Mouse (Mus musculus) thymus, postnatal 4 days (tissue): ENCODE data around the gene Ppargc1a.

Source experiments
- DNase-seq: peaks from one replicate; pipeline ENCODE4 v3.0.0; 2021

Gene Ppargc1a

DNA sequence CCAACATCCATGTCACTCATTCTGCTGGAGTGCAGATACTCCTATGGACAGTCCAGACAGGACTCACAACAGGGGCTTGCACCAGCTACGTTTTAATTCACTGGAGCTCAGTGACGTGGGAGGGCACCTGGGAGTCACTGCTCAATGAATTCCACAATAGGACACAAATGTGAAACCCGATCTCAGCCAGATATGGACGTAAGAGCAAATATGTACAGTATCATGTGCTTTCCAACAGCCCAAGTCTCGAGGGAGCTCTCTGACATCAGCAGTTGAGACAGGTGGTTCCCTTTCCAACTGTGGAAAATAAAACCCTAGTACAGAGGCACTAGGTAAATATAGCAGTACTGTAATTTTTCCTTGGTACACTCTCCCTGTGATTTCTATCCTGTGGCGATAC is at the start of gene Ppargc1a:
Gene Ppargc1a, minus strand, starts transcription at position 68 of the 400 bp plus-strand sequence.
- DNase-seq = no peak

DNA sequence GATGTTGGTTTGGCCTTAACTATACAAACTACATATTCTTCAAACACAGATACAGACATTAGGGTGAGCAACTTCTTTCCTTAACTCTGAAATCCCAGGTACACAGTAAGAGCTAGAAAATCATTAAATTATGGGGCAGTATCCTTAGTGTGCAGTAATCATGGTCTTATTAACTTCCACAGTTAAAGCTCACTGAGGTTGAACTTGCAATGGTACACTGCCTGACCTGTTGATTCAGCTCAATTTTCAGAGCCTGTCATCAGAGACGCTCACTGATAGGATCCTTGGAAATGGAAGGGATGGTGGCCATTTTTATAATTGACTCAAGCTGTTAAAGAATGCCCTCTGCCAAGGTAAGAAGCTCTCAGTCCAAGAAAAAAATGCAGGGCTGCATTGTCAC is 49.4 kb upstream of the Ppargc1a start:
- no peak for DNase-seq

DNA sequence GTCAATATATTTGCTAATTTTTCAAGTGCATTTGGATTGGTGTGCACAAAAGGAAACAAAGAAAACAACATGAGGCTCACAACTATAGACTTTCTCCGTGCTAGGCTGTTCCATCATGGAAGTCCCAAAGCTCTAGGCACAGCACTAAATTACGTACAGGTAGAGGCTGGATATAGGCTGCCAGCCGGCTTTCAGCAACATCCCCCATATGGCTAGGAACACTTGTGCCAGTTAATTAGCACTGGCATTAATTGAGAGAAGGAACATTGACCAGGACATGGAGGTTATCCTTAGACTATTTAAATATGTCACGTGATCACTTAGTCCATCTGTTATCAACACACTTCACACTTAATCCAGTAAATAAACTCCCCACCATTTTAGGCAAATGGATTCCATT is 44.5 kb upstream of the Ppargc1a start:
- DNase-seq = no peak

DNA sequence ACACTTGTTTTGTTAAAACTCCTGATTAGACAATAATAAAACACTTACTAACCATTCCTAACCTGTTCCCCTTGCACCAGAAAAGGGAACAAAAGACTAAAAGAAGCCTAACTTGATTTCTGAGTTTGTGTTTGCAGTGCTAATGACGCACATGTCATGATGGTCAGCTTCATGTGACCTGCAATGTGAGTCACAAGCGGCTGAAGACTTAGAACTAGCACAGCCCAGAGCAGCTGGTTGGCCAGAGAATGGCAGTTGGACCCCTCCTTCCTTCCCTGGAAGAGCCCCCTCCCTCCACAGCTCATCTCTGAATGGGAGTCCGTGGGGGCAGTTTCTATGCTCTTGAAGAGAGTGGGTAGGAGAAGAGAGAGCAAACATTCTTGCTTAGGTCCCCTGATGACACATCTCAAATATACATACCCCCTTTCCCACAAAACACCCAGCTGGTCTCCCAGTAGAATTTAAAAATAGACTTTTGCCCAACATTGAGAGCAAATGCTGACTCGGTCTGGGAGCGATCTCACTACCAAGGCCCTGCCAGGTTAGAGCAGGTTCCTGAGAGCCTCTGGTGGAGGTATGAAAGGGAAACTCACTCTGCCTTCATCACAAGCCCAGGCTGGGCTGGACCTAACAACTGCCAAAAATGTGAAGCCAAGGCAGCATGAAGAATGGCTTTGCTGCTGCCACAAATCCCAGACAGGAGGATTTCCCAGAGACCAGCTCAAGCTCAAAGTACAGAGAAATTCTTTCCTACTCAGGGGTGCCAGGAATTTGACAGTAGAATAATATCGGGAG is 40.4 kb upstream of the Ppargc1a start:
- DNase-seq = no peak

DNA sequence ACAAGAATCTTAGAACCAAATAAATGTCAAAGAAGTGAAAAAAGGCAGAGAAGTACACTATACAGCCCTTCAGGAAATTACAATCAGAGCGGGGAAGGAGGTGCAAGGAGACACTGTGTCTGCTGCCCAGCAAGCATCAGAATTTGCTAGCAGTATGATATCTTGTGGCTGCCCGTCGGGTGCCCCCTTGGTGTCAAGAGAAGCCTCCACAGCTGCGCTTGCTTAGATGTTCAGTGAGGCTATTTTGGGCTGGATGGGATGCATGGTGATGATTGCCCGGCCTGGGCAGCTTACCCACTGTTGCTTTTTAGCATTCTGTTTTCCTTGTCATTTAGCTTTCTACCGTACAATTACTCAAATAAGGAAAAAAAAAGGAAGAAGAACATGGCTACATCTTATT is 32.0 kb upstream of the Ppargc1a start:
- DNase-seq = no peak

DNA sequence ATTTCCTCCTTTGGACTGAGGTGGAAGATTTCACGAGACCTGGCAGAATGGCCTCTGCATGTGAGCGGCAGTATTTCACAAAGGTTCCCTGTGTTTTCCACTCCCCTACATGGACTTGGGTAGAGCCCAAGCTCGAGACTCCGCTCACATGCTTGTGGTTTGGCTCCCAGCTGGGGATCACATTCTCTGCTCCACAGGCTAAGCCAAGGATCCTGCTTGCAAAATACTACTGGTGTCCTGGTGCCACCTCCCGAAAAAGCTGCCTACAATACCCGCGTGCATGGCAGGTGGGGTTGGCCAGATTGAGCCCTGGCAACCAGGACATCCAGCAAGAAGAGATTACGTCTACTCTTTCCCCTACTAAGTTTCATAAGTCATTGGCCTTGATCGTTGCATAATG is 28.1 kb upstream of the Ppargc1a start:
- DNase-seq = no peak

DNA sequence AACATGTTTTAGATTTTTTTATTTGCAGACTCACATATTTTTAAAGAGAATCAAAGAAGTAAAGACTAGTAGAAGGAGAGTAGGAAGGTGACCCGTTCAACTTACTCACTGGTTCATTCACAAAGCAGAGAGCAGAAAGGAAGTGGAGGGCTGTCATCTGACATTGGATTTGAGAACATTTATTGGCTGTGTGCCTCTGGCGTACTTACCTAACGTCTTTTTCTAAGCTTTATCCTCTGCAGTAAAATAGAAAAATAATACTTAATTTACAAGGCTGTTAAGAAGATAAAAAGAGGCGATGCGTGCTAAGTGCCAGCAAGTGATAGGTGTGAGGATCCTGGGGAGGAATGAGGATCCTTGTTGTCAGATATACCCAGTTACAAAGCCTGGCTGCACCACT is 24.7 kb upstream of the Ppargc1a start:
- no peak for DNase-seq

DNA sequence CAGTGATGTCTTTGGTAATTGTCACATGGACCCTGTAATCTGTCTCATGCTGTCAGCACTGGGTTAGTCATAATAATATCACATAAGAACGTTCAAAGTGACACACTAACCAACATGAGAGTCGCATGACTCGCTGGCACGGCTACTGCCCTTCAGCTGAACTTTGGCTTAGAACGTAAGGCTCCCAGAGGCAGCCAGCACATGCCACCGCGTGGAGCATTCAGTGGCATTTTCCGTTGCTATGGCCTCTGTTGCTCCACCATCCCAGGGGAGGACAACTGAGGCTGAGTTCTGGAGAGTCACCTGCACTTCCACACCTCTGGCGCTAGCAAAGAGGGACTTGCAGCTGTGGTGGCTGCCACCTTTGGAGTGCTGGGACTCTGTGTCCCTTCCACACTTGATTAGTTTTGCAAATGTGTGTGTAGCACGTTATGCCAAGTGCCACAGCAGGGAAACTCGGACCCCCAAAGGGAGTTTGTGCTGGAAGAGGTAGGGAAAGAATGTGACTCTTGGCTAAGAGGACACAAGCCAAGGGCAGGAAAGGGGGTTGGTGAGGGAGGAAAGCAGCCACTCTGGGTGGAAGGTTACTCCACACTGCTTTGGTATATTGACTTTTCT is 24.1 kb upstream of the Ppargc1a start:
- DNase-seq = no peak

DNA sequence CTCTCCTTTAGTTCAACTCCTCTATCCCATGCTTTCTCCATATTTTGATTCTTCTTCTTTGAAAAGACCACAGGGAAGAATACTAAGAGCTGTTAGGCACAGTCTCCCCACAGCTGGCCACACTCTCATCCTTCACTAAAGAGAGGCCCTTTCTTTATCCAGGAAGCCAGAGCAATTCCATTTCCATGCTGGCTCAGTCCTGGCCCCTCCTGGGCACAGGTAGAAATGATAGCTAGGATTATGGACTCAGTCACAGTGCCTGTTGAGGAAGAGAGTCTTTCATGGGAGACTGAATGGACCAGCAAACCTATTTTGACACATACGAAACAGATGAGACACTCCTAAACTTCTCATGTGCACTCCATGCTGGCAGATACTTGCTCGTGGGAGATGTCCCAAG is 18.7 kb upstream of the Ppargc1a start:
- no peak for DNase-seq

DNA sequence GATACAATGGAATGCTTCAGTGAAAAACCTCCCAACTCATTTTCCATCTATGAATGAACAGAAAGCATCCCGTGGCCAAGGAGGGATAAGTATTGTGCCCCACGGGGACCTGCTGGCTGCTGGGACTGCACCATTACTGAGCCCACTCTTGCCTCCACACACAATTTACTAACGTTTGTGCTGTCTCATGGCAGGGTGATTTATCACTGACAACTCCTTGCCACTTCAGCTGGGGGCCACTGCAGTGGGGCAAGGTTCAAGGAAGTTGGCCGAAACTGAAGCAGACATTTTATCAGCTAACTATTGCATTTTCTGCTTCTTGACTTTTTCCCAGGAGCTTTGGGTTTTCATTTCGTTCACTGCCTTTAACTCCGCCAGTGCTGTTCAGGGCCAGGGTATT is 17.5 kb upstream of the Ppargc1a start:
- no peak for DNase-seq

DNA sequence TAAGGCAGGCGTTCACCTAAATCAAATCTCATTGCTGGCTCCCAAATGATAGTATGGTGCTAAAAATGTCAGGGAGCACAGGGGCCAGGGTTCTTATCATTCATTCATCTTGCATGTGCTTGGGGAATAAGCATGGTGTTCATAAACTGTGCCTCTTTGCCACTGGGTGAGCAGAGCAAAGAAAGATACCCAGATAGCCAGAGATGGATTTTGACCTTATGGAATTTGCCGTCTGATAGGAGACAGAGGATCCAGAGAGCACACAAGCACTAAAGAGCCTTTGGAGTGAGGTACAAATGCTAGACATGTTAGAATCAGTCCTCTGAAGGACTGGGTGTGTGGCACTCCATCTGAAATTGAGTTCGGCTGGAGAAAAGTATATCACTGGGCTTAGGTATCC is 16.7 kb upstream of the Ppargc1a start:
- no peak for DNase-seq

DNA sequence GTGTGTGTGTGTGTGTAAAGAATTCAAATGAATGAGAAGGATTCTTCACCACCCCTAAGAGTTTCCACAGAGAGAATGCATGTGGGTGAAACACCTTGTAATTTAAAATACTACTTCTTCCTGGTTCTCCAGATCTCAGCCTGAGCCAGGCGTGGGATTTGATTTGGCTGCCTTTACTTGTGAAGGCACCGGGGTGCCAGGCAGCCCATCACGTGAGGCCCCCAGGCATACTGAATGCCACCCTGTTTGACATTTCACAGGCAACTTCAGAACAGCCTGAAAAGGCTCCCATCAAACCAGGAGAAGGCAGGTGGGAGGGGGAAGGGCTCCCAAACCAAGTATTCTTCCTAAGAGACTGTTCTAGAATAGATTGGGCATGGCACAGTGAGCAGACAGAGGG is 16.1 kb upstream of the Ppargc1a start:
- no peak for DNase-seq

DNA sequence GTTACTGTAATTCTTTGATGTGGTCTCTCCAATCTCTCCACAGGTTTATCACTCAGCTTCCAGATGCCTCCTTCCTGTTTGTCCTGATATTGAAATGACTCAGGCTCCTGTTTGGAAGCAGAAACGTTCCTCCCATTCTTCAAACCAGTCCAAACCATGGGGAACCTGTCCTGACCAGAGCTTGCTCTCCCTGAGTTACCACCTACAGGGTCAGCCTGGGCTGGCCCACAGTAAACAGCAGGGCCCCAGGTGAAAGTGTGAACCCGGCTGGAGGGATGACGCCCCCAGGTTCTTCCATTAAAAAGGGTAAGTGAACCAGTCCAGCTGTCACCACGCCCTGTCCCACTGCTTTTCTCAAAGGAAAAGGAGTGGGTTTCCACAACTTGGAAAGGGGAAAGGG is 15.5 kb upstream of the Ppargc1a start:
- DNase-seq = no peak

DNA sequence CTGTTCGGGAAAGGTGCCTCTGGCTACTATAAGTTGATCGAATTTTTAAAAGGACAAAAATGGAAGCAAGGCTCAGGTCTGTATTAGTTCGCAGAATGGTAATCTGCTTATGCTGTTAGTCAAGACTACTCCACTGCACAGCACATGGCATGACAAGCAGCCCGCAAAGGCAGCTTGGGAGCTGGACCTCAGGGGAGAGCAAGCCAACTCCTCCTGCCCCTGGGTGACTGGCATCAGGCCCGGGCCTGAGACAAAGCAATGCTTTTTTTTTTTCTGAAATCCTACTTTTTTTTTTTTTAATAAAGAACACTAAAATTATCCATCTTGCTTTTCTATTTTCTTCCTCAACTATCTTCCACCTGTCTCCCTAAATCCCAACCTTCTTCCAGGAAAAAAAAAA is 15.1 kb upstream of the Ppargc1a start:
- no peak for DNase-seq

DNA sequence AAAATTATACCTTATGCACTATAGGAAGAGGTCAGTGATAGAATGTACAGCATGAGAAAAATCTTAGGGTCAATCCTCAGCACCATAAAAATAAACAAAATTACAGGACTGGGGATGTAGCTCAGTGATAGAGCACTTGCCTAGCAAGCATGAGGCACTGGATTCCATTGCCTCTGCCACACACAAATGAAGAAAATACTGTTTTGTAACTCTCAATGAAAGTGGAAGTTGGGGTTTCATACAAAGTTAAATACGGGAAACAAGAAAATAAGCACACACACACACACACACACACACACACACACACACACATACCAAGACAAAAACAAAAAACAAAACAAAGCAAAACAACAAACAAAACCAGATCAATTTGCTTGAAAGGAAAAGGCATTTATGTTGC is 10.1 kb upstream of the Ppargc1a start:
- no peak for DNase-seq

DNA sequence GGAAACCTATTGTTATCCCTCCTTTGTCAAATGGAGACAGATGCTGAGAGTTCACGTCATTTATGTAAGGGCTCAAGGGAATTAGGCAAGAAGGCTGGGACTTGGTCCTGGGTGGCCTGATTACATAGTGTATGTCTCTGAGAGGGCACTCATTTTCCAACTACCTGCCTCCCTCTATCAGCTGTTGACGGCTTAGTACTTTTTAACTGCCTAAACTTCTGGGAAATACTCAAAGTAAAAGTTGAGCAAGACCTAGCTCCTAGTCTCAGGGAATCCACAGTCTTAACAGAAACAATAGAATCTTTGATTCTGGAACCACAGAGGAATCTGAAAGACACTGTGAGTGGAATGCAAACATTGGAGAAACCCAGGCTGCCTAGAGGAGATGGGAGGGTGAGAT is 6.2 kb upstream of the Ppargc1a start:
- DNase-seq = no peak

DNA sequence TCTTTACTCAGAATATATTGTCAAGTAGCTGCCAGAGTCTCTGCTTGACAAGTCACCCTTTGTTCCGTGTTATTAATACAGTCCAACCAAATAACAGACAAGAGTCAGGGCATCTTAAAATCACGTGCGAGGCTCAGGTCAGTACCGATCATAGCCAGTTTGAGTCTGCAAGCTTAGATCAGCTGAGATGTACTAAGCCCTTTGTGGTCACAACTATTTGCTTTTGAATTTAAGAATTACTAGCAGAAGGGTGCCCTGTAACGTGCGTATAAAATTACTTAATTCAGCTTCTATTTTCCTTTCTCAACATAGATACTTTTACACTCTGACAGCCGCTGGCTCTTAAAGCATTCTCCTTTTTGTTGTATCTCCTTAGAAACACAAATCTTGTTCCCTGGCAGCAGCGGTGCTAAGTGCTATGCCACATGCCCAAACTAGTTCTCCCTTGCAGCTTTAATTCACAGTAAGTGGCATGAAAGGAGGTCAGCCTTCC is 718 bp upstream of the Ppargc1a start:
- no peak for DNase-seq

DNA sequence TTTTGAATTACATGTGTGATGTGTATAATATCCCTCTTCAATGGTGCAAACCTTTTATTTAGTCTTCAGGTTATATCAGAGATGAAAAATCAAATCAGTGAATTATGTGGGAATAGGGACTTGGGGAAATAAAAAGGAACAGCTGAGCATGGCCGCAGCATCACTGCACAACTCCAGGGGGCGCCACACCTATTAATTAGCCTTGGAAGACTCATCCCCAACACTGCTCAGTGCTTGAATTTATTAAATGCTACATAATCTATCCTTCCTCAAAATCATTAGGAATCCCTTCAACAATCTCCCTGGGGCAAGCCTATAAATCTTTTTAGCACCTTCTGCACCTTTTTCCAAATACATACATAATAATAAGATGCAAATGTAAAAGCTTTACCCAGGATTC is 1.9 kb downstream of the Ppargc1a start:
- no peak for DNase-seq

DNA sequence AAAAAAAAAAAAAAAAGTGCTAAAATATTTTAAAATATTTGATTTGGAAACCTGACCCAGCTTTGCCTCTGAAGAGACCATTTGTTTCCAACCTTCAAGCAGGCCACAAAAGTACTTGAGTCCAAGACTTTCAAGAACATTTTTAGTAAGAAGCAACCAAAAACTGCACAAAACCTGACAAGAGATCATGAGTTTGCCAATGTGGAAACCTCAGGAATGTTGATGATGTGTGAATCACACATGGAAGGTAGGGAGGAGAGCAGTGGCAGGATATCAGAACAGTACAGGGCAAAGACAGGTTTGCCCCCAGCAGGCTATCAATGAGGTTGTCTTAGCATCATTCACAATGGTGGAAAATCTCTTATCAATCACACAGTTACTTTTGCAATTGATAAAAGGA is 2.5 kb downstream of the Ppargc1a start:
- DNase-seq = no peak

DNA sequence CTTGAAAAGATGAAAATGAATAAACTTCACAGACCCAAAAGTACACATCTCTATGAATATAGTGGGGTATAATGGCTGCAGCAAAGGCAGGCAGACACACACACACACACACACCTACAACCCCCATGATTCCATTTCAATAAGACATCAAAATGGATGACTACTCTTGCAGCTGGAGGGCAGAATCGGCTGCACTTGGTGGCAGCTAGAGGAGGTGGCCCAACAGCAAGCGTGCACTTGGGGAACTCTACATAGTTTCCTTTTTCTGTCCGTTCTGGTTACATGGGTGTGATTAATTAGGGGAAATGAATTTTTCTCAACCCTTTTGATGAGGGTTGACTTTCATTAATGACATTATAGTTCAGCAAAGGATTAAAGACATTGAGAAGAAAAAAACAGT is 4.0 kb downstream of the Ppargc1a start:
- DNase-seq = no peak

DNA sequence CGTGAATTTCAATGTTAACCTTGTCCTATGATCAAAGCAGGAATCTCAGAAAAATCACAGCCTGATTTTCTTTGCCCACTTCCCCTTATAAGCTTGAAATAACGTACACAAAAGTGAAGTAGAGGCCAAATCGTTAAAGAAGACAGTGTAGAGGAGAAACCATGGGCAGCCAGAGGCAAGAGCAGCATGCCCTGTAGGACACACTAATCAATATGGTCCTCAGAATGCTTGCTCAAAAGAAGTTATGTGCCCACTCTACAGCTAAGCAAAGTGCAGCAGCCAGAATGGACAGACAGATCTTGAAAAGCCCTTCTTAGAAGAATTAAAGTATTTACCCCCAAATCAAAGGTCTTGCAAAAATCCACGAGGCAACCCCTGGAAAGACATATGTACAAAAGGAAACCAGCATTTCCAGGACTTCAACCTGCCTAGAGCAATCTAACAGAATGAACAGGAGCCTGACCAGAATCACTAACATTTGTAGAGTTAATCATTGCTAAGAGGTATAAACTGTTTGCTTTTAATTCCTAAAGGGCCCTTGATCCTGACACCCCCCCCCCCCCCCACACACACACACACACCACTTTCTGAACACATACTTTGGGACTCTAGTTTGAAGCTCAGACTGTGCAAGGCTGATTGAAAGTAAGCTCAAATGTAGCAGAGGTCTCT is 9.8 kb downstream of the Ppargc1a start:
- DNase-seq = no peak

DNA sequence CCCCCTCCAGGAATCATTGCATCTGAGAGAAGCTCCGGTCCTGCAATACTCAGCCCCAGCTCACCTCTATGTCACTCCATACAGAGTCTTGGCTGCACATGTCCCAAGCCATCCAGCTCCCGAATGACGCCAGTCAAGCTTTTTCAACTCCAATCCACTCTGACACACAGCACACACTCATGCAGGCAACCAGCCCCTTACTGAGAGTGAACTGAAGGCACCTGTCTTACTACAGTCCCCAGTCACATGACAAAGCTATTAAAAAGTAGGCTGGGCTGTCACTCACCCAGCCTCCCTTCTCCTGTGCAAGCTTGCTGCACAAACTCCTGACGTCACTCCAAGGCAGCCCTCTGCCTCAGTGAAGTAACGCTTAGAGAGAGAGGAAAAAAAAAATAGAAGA is 13.9 kb downstream of the Ppargc1a start:
- DNase-seq = peak; percentile 7

DNA sequence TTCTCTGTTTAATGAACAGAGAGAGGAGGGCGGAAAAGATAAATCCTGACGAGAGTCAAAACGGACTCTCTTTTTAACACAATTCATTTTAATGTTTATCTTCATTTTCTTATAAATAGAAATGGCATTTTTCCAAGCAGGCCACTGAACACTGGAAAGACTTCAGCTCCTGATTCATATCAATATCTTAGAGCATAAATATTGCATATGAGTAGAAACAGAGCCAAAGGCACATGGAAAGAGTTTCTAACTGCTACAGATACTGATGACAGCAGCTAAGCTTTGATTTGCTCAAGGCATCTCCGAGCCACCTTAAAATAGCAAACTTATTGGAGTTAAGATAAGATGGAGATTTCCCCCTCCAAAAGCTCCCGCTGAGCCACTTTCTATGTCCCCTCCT is 14.3 kb downstream of the Ppargc1a start:
- no peak for DNase-seq

DNA sequence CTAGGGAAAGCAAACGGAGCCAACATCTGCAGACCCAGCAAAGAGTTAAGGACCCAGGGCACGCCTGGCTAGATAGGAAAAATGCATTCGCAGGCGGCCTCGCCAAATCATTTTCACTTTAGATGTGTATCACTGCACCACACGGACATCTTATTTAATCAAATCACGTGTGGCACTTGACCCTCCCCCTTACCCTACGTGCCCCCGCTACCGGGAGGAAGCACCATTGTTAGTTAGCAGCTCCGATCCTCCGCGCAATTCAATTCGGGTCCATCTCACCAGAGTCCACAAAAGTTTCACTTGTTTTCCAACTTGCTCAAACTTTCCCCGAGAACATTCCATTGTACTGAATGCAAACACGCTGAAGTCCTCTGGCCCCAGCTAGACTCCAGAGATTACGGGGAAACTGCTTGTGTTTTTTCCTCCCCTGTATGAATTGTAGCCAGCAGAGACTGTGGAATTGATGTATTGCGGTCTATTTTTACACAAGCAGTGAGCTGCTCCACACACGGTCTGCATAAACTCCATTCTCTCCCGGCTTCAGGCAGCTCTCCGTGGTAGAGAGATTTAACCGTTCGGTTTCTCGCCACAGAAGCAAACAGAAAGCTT is 14.9 kb downstream of the Ppargc1a start:
- DNase-seq = peak; percentile 24
